Mouse (Mus musculus) heart, adult 11 months (tissue): ENCODE measurements at regions not wholly inside any gene's neighbourhood (a gene's known extent, or its start where the extent isn't known, plus 50 kb on each side); places are given as distances from the start of the nearest gene placed in this dataset.

Source experiments
- DNase-seq: peaks from one replicate; pipeline ENCODE4 v3.0.0; 2022

DNA sequence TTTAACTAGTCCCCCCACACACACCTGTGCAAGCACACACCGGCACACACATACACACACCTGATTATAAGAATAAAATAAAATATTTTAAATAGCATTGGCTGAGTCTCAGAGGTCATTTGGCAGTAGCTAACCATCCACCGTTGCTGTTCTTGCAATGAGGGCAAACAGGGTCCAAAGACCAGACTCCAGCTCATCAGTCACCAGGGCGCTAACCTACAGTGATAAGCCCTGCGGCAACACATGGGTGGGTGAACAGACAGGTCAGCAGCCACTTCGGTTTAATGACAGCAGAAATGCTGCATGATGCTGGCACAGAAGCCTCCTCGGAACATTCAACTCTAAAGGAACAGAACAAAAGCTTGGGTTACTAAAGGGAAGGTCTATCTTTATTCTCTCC, 54.9 kb downstream of the Tas2r134 start:
- no peak for DNase-seq

DNA sequence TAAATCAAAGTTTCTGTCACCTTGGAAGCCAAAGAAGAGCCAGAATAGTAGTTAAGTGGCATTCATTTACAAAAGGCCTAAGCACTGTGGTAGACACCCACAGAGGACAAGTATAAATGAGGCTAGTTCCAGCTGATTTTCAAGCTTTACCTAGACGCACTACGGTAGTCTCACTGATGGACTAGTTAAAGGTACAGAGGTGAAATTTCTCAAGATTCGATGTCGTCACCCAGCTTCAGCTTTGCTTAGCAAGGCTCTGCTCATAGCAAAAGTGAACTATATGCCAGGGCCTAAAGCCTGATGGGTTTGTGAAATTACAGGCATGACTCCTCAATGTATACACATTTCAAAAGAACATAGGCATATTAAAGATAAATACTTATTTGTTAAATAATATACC, 55.4 kb downstream of the Tas2r134 start:
- DNase-seq = no peak

DNA sequence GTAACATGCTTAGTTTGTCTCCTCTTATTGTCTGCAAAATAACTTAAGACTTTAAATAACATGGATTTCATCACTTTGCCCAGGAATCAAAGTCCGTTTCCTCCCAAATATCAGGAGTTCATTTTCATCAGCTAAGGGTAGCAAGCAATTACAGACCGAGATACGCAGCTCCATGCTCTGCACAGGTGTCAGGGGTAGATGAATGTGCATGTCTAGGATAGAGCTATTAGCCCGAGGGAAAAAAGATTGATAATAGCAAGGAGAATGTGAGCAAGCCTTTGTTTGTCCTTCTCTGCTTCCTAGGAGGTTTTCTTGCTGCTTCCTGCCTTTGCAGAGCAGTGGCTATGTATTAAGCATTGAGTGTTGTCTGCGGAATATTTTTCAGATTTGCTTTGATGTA, 77.8 kb downstream of the Tas2r134 start:
- no peak for DNase-seq

DNA sequence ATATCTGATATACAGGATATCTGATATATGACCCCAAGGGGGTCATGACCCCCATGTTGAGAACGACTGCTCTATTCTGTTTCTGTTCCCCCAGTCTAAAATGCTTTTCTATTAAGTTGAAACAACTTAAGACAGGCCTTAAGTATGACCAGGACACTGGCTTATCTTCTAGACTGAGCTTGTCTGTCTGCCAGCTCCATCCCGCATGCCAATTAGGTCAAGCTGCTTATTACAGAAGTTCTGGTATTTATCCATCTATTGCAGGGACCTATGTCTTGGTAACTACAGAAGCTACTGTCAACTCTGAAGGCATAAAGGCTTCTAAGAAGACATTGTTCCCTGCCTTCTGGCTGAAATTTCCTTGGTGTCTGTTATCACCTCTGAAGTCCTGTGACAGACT, 81.4 kb downstream of the Tas2r134 start:
- no peak for DNase-seq

DNA sequence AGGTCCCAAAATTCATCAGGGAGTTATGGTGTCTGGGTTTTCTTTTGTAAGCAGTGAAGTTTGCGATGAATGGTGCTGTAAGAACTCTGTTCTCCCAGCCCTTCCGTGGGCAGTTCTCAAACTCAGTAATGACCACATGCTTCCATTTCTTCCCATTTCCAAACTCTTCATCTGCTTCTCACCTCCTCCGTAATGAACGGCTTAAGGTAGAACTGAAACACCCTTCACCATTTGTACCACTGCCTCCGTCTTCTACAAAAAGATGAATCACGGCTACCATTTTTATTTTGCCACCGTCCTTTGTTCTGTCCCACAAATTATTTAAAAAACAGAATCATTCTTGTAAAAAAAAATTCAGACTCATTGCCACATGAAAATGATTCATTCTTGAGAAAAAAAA, 85.3 kb downstream of the Tas2r134 start:
- DNase-seq = no peak

DNA sequence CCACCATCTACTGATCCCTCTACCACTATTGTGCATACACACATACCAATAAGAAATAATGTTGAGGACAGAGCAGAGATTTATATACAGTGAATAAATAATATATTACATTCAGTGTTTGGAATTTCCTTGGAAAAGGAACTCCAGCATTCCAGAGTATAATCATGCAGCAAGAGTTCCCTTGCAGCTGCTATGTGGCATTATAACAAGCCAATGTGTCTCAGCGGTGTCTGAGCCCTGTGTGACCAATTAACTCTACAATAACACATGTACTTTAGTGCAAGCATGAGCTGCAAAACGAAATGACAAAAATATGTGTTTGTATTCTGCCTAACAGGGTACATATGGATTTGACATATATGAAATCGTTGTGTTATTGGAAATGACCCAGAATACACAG, 103.5 kb downstream of the Tas2r134 start:
- DNase-seq = no peak

DNA sequence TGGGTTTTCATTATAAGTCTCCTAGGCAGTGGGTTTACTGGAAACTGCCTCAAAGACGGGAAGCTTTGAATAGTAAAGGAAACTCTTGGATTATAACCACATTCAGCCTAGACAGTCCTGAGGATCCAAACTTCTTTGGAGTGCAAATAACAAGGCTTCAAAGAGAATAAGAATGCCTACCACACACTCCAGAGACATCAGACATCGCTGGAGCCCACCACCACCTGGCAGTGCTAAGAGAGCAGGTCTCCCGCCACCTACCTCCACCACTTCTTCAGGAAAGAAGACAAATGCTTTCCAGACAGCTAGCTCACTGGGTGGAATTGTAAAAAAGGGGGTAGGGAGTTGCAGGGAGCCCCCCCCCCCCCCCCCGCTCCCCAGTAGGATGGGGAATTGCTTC, 104.4 kb downstream of the Tas2r134 start:
- no peak for DNase-seq

DNA sequence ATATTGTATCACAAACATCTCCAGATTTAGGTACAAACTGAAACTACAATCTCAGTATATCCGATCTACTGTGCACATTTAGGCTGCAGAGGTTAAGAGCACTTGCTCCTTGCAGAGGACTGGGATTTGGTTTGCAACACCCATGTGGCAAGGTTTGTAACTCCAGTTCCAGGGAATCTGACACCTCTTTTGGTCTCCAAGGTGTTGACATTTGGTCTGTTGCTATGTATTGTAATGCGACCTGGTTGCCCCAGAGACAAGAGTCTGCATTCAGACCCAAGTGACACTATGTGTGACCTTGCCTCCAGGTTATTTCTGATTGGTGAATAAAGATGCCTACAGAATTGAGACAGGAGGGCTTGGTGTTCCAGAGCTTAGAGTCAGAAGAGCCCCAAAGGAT, 105.0 kb downstream of the Tas2r134 start:
- DNase-seq = no peak

DNA sequence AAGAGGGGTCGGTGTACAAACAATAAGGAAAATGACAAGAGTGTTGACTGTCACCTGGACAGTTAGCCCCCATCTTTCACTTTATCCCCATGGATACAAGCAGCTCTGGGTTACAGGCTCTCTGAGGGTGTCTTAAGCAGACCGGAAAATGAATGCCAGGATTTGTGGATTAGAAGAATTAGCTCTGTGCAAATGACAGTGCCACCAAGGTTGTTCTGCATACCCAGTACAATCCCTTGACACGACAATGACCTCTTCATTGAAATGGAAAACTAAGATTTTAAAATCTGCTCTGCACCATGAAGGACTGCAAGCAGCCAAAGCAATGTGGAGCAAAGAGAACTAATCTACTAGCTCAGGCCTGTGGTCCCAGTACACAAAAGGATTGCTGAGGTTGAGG, 105.9 kb downstream of the Tas2r134 start:
- DNase-seq = no peak

DNA sequence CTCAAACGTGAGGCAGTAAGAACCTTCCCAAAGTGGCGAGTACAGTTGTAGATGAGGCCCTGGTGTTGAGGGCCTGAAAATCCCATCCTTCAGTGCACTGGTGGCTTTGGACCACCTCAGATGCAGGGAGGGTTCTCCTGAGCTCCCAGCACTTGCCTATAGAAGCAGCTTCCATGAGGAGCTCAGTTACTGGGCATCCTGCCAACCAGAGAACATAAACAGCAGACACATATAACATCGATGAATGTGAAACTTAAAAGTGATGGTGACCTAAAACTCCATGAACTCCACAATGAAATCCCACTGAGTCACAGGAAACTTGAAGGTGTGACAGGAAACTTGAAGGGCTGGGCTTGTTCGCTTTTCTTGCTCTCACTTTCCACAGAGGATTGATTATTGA, 109.1 kb downstream of the Tas2r134 start:
- no peak for DNase-seq

DNA sequence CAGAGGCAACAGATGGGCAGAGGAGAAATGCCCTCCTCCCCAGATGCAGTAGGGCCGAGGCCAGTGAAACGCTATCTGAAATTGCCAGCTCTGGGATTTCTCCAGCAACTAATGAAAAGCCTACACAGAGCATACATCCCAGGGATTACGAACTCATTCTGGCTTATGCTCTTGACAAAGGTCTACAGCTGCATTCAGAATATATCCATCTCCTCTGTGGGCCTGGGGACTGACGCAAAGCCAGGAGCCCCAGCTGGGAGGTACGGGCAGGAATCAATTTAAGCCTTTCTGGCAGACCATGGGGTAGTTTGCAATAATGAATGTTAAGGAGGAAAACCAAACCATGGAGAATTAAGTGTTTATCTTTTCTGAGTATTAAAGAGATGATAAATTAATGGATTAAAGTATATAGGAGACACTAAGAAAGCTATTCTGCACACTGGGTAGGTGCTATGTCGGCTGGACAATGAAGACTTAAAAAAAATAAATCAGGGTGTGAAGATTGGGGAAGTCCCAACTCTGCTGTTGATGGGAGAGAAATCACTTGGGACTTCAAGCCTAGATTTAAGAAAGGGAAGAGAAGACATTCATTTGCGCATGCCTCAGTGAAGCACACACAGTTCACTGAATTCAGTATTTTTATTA, 120.5 kb downstream of the Tas2r134 start:
- no peak for DNase-seq

DNA sequence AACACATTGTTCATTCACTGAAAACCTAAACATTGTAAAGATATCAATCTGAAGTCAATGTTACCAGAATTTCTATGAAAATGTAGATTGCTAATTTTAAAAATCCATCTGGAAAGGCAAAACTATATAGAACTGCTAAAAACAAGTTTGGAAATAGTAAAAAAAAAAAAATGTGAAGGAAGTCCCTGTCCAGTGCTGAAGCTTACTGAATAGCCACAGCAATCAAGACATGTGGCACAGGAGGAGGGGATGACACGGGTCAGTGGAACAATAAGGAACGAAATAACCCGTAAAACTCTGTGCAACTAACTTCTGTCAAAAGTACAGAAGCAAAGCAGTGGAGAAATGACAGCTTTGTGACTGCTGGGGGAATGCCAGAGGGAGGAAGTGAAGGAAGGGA, 121.9 kb downstream of the Tas2r134 start:
- no peak for DNase-seq

DNA sequence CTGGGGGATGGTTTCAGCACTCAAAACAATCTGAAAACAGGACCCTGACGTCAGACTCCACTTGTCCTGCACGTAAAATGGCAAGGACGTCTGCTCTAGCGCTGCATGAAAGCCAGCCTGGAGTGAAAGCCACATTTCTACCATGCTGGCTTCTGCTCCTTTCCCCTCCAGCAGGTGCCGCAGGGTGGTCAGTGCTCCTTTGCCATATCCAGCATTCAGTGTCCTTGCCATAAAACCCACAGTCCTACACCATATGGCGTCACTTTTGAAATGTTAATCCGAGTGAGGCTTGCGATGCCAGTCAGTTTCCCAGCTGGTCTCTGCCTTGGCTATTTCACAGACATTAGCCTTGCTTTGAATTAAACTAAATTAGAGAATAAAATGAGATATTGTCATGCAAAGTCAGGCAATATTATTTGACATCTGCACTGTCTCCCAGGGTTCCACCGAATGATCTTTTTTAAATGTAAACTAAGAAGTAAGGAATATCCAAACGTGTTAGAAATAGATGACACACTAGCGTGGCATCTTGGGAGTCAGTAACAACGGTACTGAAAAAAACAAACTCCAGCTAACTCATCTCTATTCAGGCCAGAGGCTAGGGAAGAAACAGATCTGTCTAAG, 125.7 kb downstream of the Tas2r134 start:
- no peak for DNase-seq

DNA sequence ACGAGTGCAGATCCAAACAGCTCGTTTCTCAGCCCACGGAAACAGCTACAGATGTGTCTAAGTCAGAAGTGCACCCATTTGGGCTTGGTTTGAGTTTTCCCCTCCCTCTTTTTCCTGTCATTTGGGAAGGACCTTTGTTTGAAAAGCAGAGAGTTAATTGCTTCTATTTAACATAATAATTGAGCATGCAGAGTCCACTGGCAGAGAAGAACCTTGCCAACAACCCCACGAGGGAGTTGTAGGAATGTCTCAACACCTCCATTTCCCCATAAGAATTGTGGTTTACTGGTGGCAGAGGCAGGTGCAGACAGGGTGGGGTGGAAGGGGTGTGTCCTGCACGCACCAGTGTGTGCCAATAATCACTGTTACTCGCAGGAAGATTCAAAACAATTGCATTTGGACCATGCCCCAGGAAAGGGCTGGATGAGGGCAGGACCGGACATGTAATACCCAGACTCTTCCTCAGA, 126.3 kb downstream of the Tas2r134 start:
- peak; percentile 61 for DNase-seq

DNA sequence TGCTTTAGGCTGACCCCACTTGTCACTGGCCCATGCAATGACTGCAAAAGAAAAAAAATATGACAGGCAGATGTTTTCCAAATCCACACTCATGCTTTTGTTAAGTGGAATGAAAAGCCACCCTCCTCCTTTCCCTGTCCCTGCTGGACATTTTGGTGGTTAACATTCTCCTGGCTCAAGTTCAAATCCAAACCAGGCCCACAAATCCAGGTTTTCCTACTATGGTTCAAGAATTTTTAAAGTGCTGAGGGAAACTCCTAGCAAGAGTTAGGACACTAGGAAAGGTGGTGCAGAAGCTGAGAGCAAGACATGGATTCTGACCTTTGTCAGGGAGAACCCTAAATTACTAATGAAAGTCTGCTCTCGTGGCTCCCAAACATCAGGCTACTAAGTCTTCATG, 130.1 kb downstream of the Tas2r134 start:
- DNase-seq = peak; percentile 52

DNA sequence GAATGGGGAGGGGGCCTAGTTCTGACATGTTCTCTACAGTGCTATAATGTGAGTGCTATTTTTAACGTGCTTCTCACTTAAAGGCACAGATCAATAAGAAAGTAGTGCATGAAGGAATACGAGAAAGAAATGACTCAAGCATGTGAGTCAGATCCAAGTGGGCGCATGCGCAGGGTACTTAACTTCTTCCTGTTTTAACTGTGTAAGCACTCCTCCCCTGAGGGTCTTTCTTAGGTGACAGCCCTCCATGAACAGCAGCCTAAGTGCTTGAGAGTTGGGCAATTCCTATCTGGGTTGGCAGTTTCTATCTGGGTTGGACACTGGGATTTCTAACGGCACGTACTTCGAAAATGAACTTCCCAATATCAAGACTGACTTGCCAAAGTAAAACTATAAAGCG, 130.8 kb downstream of the Tas2r134 start:
- DNase-seq = peak; percentile 74

DNA sequence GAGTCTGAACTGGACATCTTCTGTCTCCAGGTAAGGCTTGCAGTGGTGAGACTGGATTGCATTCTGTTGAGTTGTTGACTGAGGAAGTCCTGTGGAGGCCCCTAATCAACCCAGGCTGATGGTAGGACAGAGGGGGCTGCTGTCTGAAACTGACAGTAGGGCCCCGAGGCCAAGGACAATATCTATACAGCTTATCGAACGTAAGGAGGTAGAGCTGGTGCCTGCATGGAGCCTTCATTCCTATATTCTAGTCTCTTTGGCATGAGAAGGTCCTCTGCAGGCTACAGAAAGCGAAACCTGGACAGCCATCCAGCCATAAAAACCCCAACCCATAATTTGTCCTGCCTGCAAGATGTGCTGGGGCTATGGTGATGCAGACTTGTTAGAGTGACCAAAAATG, 135.6 kb downstream of the Tas2r134 start:
- peak; percentile 68 for DNase-seq

DNA sequence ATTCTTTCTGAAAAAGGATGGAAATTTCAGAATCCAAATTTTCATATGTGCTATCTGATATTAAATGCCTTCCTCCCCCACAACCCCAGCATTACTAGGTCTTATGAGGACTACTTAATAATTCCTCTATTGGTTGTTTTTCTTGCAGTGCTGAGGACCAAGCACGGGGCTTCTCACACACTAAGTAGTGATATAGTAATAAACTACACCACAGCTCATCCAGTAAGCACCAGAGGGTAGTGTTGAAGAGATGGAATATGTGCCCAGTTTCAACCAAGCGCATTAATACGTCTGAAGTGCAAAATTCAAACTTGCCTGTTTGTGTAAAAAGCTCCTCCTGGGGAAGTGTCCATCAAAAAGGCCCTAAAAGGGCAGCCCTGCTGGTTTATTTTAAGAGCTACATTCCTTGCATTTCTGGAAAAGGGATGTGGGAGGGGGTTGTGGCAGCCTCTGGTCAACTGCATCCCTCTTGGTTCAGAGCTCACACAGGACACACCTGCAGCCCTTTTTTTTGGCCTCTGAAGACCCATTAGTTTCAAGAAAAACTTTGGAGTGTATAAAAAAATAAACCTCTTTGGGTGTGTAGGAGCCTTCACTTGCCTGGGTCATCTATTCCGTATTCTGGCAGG, 140.3 kb downstream of the Tas2r134 start:
- DNase-seq = no peak

DNA sequence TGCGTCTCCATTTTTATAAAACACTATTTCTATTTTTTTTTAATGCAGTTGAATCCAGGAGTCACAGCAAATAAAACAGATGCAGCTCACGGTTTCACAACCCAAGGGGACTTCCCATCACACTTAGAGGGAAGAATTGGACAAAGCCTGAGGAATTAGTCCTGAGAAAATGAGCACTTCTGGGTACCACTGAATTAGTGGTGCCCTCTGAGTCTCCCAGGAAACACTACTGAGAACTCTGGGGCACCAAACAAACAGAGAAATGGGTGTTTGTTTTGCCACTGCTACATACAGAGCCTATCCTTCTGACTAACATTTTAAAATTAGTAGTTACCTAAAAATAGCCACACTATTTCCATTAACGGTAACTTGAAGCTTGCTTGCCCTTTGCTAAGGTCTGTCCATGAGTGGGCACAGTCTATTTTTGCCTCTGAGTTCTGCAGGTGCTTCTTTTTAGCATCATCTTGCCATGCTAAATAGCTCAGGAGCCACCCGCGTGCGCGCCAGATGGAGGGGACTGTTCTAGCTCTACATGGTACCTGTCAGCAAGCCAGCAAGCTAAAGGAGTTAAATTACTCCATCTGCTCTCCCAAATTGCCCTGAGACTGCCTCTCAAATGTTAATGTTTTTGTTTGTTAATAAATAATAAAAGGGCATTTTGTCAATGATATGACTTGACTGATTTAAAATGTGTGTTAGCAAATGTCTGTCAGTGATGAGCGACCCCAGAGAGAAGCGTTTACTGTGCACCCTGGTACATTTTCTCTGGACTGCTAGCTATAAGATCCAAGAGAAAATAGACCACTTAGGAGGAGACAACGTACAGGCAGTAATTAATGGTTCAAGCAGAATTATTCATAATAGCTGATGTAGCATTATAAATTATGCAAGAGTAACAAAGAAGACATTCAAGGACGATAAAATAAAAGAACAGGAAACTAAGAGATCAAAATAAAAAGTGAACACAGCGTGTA, 141.3 kb downstream of the Tas2r134 start:
- DNase-seq = no peak

DNA sequence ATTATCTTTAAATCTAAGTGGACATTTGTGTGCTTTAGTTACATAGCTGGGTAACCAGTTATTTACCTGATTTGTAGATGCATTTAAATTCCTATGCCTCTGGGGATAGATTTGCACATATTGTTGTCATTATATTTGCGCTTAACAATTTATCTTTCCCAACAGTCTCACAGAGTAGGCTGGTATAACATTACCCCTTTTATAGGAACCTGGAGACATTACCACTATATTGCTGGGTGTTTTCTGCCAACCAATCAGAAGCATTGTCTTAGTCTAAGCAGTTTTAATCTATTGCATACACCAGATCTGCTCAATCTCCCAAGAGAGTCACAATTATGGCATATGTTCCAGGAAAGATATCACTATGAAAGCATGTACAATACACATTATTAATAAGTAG, 149.8 kb downstream of the Rbm43 start:
- DNase-seq = no peak

DNA sequence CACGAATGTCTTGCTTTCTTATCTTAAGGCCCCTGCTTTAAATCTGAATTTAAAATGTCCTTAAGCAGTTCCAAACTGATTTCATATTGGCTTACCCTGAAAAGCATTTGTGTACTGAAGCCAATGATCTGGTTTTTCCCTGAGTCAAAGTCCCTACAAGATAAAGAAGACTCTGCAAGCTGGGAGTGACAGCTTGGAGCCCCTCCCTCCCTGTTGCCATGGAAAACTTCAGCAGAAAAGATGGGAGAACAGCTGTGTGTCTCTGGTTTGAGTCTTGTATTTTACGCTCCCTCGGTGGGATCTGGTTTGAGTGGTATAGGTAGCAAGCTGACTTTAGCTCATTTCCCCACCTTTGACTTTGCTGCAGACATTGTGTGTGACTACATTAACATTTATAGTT, 146.1 kb downstream of the Rbm43 start:
- DNase-seq = peak; percentile 28

DNA sequence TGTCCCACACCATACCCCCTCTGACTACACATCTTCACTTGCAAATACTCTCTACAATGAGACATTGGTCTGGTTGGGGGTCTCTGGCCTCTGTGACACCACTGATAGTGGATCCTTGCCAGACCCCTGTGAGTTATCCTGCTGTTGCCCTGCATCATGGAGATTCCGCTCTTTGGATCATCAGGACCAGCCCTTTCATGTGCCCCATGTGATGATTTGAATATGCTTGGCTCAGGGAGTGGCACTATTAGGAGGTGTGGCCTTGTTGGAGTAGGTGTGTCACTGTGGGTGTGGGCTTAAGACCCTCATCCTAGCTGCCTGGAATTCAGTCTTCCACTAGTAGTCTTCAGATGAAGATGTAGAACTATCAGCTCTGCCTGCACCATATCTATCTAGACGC, 141.7 kb downstream of the Rbm43 start:
- peak; percentile 80 for DNase-seq

DNA sequence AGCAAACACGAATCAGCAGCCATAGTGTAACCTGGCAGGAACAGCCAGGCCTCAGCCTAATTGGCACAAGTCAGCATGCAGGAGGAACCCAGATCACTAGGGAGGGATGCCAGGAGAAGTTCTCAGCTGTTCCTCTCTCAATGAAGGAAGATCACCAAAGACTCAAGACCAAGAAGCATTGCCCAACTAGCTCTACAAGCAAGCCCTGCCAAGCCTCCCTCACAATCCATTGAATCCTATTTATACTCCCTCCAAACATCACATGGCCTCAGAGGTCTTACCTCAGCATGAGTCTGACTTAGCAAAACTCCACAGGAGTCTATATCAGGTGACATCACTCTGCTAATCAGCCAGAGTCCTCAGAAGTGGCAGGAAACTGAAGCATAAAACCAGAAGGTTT, 135.1 kb downstream of the Rbm43 start:
- DNase-seq = peak; percentile 37
